Mouse (Mus musculus): ENCODE measurements at regions not wholly inside any gene's neighbourhood (a gene's known extent, or its start where the extent isn't known, plus 50 kb on each side); places are given as distances from the start of the nearest gene placed in this dataset.

GRCm38 (mm10) chr16:80502559-80502958 lies 697.9 kb upstream of the Ncam2 start:
- no peak for ATAC-seq (ENCODE audit: low TSS enrichment)

DNA sequence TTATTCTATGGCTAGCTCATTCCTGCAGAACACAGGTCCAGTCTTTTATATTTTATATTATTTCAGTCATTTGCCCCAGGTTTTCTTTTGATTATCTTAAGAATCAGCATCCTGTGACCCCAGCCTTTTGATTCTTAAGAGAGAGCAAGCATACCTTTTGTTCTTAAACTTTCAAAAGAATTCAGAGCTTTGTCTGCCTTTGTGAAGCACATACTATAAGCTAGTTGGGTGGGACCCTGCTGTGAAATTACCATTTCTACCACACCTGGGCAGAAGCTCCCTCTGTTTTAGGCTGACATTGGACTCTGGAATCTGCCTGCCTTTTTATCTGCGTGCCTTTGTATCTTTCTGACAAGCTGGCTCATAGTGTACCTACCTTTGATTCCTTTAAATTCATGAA lies 697.2 kb upstream of the Ncam2 start:
- ATAC-seq (ENCODE audit: low TSS enrichment) = no peak

DNA sequence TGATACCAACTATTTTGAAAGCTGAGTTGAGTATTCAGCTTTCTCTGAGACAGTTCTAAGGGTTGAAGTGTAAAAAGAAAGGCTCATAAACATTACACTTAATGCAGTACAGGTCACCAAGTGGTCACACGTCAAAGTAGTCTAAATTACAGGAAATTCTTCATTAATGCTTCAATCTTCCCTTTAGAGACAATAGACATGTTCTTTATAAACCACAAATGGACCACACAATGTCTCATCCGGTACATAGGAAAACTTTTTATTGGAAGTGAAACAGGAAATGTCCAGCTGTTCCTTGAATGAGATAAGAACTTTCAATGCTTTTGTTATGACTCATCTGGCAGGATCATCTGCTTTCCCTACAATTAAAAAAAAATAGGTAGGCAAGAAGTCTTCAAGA lies 687.8 kb upstream of the Ncam2 start:
- ATAC-seq (ENCODE audit: low TSS enrichment) = no peak

DNA sequence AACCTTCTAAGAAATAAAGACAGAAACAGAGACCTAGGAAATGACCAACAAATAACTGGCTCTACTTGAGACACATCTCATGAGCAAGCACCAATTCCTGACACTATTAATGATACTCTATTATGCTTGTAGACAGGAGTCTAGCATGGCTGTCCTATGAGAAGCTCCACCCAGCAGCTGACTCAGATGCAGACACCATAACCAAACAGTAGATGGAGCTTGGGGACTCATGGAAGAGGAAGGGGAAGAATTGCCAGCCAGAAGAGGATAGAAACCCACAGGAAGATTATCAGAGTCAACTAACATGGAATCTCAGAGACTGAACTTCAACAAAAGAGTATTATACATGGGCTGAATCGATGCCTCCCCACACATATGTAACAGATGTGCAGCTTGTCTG lies 662.5 kb upstream of the Ncam2 start:
- ATAC-seq (ENCODE audit: low TSS enrichment) = 0 out of 2 replicates have a peak, but pooled peaks have one; percentile 44

- ATAC-seq (ENCODE audit: low TSS enrichment) = no peak
These were observed 653.9 kb upstream of the Ncam2 start for GRCm38 (mm10) chr16:80546598-80546997.

- no peak for ATAC-seq (ENCODE audit: low TSS enrichment)
These were observed 633.4 kb upstream of the Ncam2 start for GRCm38 (mm10) chr16:80567120-80567519.

- no peak for ATAC-seq (ENCODE audit: low TSS enrichment)
These were observed 613.2 kb upstream of the Ncam2 start for GRCm38 (mm10) chr16:80587278-80587677.

GRCm38 (mm10) chr16:80603943-80604342 lies 596.6 kb upstream of the Ncam2 start:
- no peak for ATAC-seq (ENCODE audit: low TSS enrichment)

Data from frontal cortex, adult (tissue).